Mouse (Mus musculus): ENCODE data around the gene Slc17a7. TPM values are rescaled to one million over a fixed set of nuclear protein-coding genes. Genes with fewer than 3 reads are reported as not detected.

Slc17a7 gene
- polyA plus RNA-seq (2014; fragmentation: Nextera tagmentation; extraction: Ambion mirVana) = 2.3 and 3.6 TPM in 2 replicates

- H3K27me3 ChIP-seq (ENCODE audit: control insufficient read depth, insufficient read depth, low read length) = peaks cover 63% of the 10 kb centered on the region
- ATAC-seq (ENCODE audit: insufficient read depth, low FRiP score, low TSS enrichment) (no peak), DNase-seq (ENCODE audit: low spot score) (peak; percentile 49)
- peaks cover 9% of the 10 kb centered on the region for H3K4me1 ChIP-seq (ENCODE audit: control insufficient read depth, insufficient read depth, low read length)
- no peak within 1 kb of the TSS for H3K27ac ChIP-seq (ENCODE audit: low read depth, low read length)
- H3K9me3 ChIP-seq (ENCODE audit: control insufficient read depth, low read length) = no peaks in the 10 kb centered on the region
- 0 out of 2 replicates have a peak, but pooled peaks cover 3% of the 10 kb centered on the region for H3K36me3 ChIP-seq (ENCODE audit: control insufficient read depth, insufficient read depth, low read length)
- WGBS = 2% methylated on average over 38 of the region's 41 CpGs
- peak within 1 kb of the TSS; percentile 34 for H3K4me3 ChIP-seq (ENCODE audit: low read depth, low read length)
- H3K9ac ChIP-seq (ENCODE audit: low read length) = peak within 1 kb of the TSS; percentile 41
- peak within 1 kb of the TSS; percentile 55 for H3K4me2 ChIP-seq (ENCODE audit: low read depth)
Observed at GRCm38 (mm10) chr7:45163735-45164490, at the start of gene Slc17a7. TSS of gene Slc17a7 (plus strand) at chr7:45163949.

GRCm38 (mm10) chr7:45117566-45117965 is 46.2 kb upstream of the Slc17a7 start:
- Histone ChIP-seq H3K4me2 (ENCODE audit: low read depth) (no peak overlapping the region), H3K27ac (ENCODE audit: low read depth, low read length) (no peak overlapping the region), H3K9ac (ENCODE audit: low read length) (no peak overlapping the region; the same call in 1 of the 2 replicates), H3K4me1 (ENCODE audit: control insufficient read depth, insufficient read depth, low read length) (peaks cover 2% of the 10 kb centered on the region; the same call in 1 of the 2 replicates), H3K36me3 (ENCODE audit: control insufficient read depth, insufficient read depth, low read length) (peaks cover 23% of the 10 kb centered on the region), H3K27me3 (ENCODE audit: control insufficient read depth, insufficient read depth, low read length) (no peaks in the 10 kb centered on the region), H3K4me3 (ENCODE audit: low read depth, low read length) (0 out of 2 replicates have a peak overlapping the region, but pooled peaks have one; percentile 5), H3K9me3 (ENCODE audit: control insufficient read depth, low read length) (no peaks in the 10 kb centered on the region)
- 89% methylated on average over 8 of the region's 8 CpGs for WGBS
- ATAC-seq (ENCODE audit: insufficient read depth, low FRiP score, low TSS enrichment) = no peak
- no peak for DNase-seq (ENCODE audit: low spot score)

- no peak for ATAC-seq (ENCODE audit: insufficient read depth, low FRiP score, low TSS enrichment)
- Histone ChIP-seq H3K9me3 (ENCODE audit: control insufficient read depth, low read length) (no peaks in the 10 kb centered on the region), H3K4me3 (ENCODE audit: low read depth, low read length) (no peak overlapping the region), H3K27ac (ENCODE audit: low read depth, low read length) (no peak overlapping the region), H3K4me1 (ENCODE audit: control insufficient read depth, insufficient read depth, low read length) (peaks cover 8% of the 10 kb centered on the region; the same call in 1 of the 2 replicates), H3K27me3 (ENCODE audit: control insufficient read depth, insufficient read depth, low read length) (no peaks in the 10 kb centered on the region), H3K36me3 (ENCODE audit: control insufficient read depth, insufficient read depth, low read length) (peaks cover 27% of the 10 kb centered on the region), H3K9ac (ENCODE audit: low read length) (no peak overlapping the region), H3K4me2 (ENCODE audit: low read depth) (no peak overlapping the region)
- 93% methylated on average over 6 of the region's 6 CpGs for whole genome bisulfite sequencing
- no peak for DNase-seq (ENCODE audit: low spot score)
Observed at GRCm38 (mm10) chr7:45118336-45118735, 45.4 kb upstream of the Slc17a7 start.

- H3K4me3 ChIP-seq (ENCODE audit: low read depth, low read length) = 0 out of 2 replicates have a peak overlapping the region, but pooled peaks have one; percentile 6
- H3K9ac ChIP-seq (ENCODE audit: low read length) = no peak overlapping the region
- H3K36me3 ChIP-seq (ENCODE audit: control insufficient read depth, insufficient read depth, low read length) = peaks cover 27% of the 10 kb centered on the region
- H3K27ac ChIP-seq (ENCODE audit: low read depth, low read length) = no peak overlapping the region
- H3K4me1 ChIP-seq (ENCODE audit: control insufficient read depth, insufficient read depth, low read length) = peaks cover 11% of the 10 kb centered on the region; the same call in 1 of the 2 replicates
- no peak for DNase-seq (ENCODE audit: low spot score)
- ATAC-seq (ENCODE audit: insufficient read depth, low FRiP score, low TSS enrichment) = no peak
- WGBS = 87% methylated on average over 5 of the region's 5 CpGs
- no peaks in the 10 kb centered on the region for H3K9me3 ChIP-seq (ENCODE audit: control insufficient read depth, low read length)
- no peak overlapping the region for H3K4me2 ChIP-seq (ENCODE audit: low read depth)
- no peaks in the 10 kb centered on the region for H3K27me3 ChIP-seq (ENCODE audit: control insufficient read depth, insufficient read depth, low read length)
Observed at GRCm38 (mm10) chr7:45119780-45120709, 43.7 kb upstream of the Slc17a7 start.

- H3K9ac ChIP-seq (ENCODE audit: low read length) = no peak overlapping the region
- no peak overlapping the region for H3K4me2 ChIP-seq (ENCODE audit: low read depth)
- H3K27me3 ChIP-seq (ENCODE audit: control insufficient read depth, insufficient read depth, low read length) = no peaks in the 10 kb centered on the region
- H3K36me3 ChIP-seq (ENCODE audit: control insufficient read depth, insufficient read depth, low read length) = peaks cover 37% of the 10 kb centered on the region
- H3K27ac ChIP-seq (ENCODE audit: low read depth, low read length) = no peak overlapping the region
- WGBS = 85% methylated on average over 8 of the region's 8 CpGs
- no peaks in the 10 kb centered on the region for H3K9me3 ChIP-seq (ENCODE audit: control insufficient read depth, low read length)
- peaks cover 14% of the 10 kb centered on the region for H3K4me1 ChIP-seq (ENCODE audit: control insufficient read depth, insufficient read depth, low read length)
- ATAC-seq (ENCODE audit: insufficient read depth, low FRiP score, low TSS enrichment) (no peak), DNase-seq (ENCODE audit: low spot score) (no peak)
- no peak overlapping the region; the same call in 1 of the 2 replicates for H3K4me3 ChIP-seq (ENCODE audit: low read depth, low read length)
Observed at GRCm38 (mm10) chr7:45121404-45121803, 42.3 kb upstream of the Slc17a7 start.

GRCm38 (mm10) chr7:45121966-45122365 is 41.8 kb upstream of the Slc17a7 start:
- H3K36me3 ChIP-seq (ENCODE audit: control insufficient read depth, insufficient read depth, low read length) = peaks cover 43% of the 10 kb centered on the region
- no peak for ATAC-seq (ENCODE audit: insufficient read depth, low FRiP score, low TSS enrichment)

GRCm38 (mm10) chr7:45122561-45123185 is 41.1 kb upstream of the Slc17a7 start:
- peaks cover 48% of the 10 kb centered on the region for H3K36me3 ChIP-seq (ENCODE audit: control insufficient read depth, insufficient read depth, low read length)
- WGBS = 87% methylated on average over 15 of the region's 15 CpGs

More at GRCm38 (mm10) chr7:45121966-45122365, 41.8 kb upstream of the Slc17a7 start:
- no peaks in the 10 kb centered on the region for H3K9me3 ChIP-seq (ENCODE audit: control insufficient read depth, low read length)
- no peaks in the 10 kb centered on the region for H3K27me3 ChIP-seq (ENCODE audit: control insufficient read depth, insufficient read depth, low read length)
- no peak for DNase-seq (ENCODE audit: low spot score)
- H3K4me3 ChIP-seq (ENCODE audit: low read depth, low read length) = no peak overlapping the region; the same call in 1 of the 2 replicates
- H3K4me2 ChIP-seq (ENCODE audit: low read depth) = no peak overlapping the region
- peaks cover 19% of the 10 kb centered on the region for H3K4me1 ChIP-seq (ENCODE audit: control insufficient read depth, insufficient read depth, low read length)
- no peak overlapping the region for H3K27ac ChIP-seq (ENCODE audit: low read depth, low read length)
- H3K9ac ChIP-seq (ENCODE audit: low read length) = no peak overlapping the region

GRCm38 (mm10) chr7:45123186-45123570 is 40.6 kb upstream of the Slc17a7 start:
- Histone ChIP-seq H3K9ac (ENCODE audit: low read length) (peak overlapping the region; percentile 95), H3K4me3 (ENCODE audit: low read depth, low read length) (peak overlapping the region; percentile 97), H3K4me2 (ENCODE audit: low read depth) (peak overlapping the region; percentile 91), H3K4me1 (ENCODE audit: control insufficient read depth, insufficient read depth, low read length) (peaks cover 27% of the 10 kb centered on the region), H3K9me3 (ENCODE audit: control insufficient read depth, low read length) (no peaks in the 10 kb centered on the region), H3K27ac (ENCODE audit: low read depth, low read length) (peak overlapping the region; percentile 85; the same call in 1 of the 2 replicates), H3K27me3 (ENCODE audit: control insufficient read depth, insufficient read depth, low read length) (no peaks in the 10 kb centered on the region), H3K36me3 (ENCODE audit: control insufficient read depth, insufficient read depth, low read length) (peaks cover 46% of the 10 kb centered on the region)
- WGBS = 29% methylated on average over 12 of the region's 12 CpGs
- ATAC-seq (ENCODE audit: insufficient read depth, low FRiP score, low TSS enrichment) (no peak), DNase-seq (ENCODE audit: low spot score) (no peak)

More at GRCm38 (mm10) chr7:45122561-45123185, 41.1 kb upstream of the Slc17a7 start:
- Histone ChIP-seq H3K9me3 (ENCODE audit: control insufficient read depth, low read length) (no peaks in the 10 kb centered on the region), H3K4me3 (ENCODE audit: low read depth, low read length) (peak overlapping the region; percentile 97), H3K9ac (ENCODE audit: low read length) (peak overlapping the region; percentile 95), H3K4me2 (ENCODE audit: low read depth) (peak overlapping the region; percentile 91), H3K4me1 (ENCODE audit: control insufficient read depth, insufficient read depth, low read length) (peaks cover 26% of the 10 kb centered on the region), H3K27me3 (ENCODE audit: control insufficient read depth, insufficient read depth, low read length) (no peaks in the 10 kb centered on the region), H3K27ac (ENCODE audit: low read depth, low read length) (0 out of 2 replicates have a peak overlapping the region, but pooled peaks have one; percentile 85)
- DNase-seq (ENCODE audit: low spot score) (no peak), ATAC-seq (ENCODE audit: insufficient read depth, low FRiP score, low TSS enrichment) (no peak)

All from neural tube, embryonic 11.5 days (tissue).